Mouse (Mus musculus): ENCODE measurements around the gene Enc1. TPM values are rescaled to one million over a fixed set of nuclear protein-coding genes. Genes with fewer than 3 reads are reported as not detected.
"Not testable (repeated sequence)": the region's sequence is repeated elsewhere in the genome, so short reads cannot be mapped to it uniquely, and the experiment has no call there.

Gene Enc1
- total RNA-seq, 2 experiments from 2014 or later, result 573 to 716 TPM

- DNase-seq (ENCODE audit: low spot score in 2 of 2), result no peak
- intact Hi-C loops (cut with DNase I), result loop anchor here (10.0 kb wide), 1 partner anchor 527 kb away; no protein-coding TSS in a partner anchor
Measured at GRCm38 (mm10) chr13:97247754-97248153, 6.8 kb downstream of the Enc1 start.

GRCm38 (mm10) chr13:97249051-97249461 lies 8.2 kb downstream of the Enc1 start:
- intact Hi-C loops (cut with DNase I), result loop anchor here (10.0 kb wide), 1 partner anchor 526 kb away; no protein-coding TSS in a partner anchor
- no peak for DNase-seq (ENCODE audit: low spot score in 2 of 2)

- DNase-seq (ENCODE audit: low spot score in 2 of 2), result no peak
- intact Hi-C loops (cut with DNase I), result loop anchor here (10.0 kb wide), 1 partner anchor 525 kb away; no protein-coding TSS in a partner anchor
Measured at GRCm38 (mm10) chr13:97249507-97250078, 8.7 kb downstream of the Enc1 start.

- intact Hi-C loops (cut with DNase I), result no loop called here
- no peak for DNase-seq (ENCODE audit: low spot score in 2 of 2)
Measured at GRCm38 (mm10) chr13:97250148-97250547, 9.2 kb downstream of the Enc1 start.

- DNase-seq (ENCODE audit: low spot score in 2 of 2), result no peak
- intact Hi-C loops (cut with DNase I), result no loop called here
Measured at GRCm38 (mm10) chr13:97250551-97251380, 9.9 kb downstream of the Enc1 start.

- DNase-seq (ENCODE audit: low spot score in 2 of 2), result no peak
- intact Hi-C loops (cut with DNase I), result no loop called here
Measured at GRCm38 (mm10) chr13:97251736-97252135, 10.8 kb downstream of the Enc1 start.

- no peak for DNase-seq (ENCODE audit: low spot score in 2 of 2)
- intact Hi-C loops (cut with DNase I), result no loop called here
Measured at GRCm38 (mm10) chr13:97252469-97252868, 11.6 kb downstream of the Enc1 start.

- intact Hi-C loops (cut with DNase I), result no loop called here
- DNase-seq (ENCODE audit: low spot score in 2 of 2), result no peak
Measured at GRCm38 (mm10) chr13:97253418-97253981, 12.6 kb downstream of the Enc1 start.

GRCm38 (mm10) chr13:97253994-97254393 lies 13.1 kb downstream of the Enc1 start:
- DNase-seq (ENCODE audit: low spot score in 2 of 2), result peak in 1 of 2 experiments; percentile 26
- intact Hi-C loops (cut with DNase I), result no loop called here

GRCm38 (mm10) chr13:97254564-97255164 lies 13.8 kb downstream of the Enc1 start:
- DNase-seq (ENCODE audit: low spot score in 2 of 2), result no peak
- intact Hi-C loops (cut with DNase I), result no loop called here

GRCm38 (mm10) chr13:97255976-97256848 lies 15.3 kb downstream of the Enc1 start:
- peak in 1 of 2 experiments; percentile 32 for DNase-seq (ENCODE audit: low spot score in 2 of 2)
- intact Hi-C loops (cut with DNase I), result no loop called here

GRCm38 (mm10) chr13:97256849-97257379 lies 16.0 kb downstream of the Enc1 start:
- DNase-seq (ENCODE audit: low spot score in 2 of 2), result peak in 1 of 2 experiments; percentile 28
- intact Hi-C loops (cut with DNase I), result no loop called here

GRCm38 (mm10) chr13:97259271-97259670 lies 18.4 kb downstream of the Enc1 start:
- intact Hi-C loops (cut with DNase I), result no loop called here
- DNase-seq (ENCODE audit: low spot score in 2 of 2), result no peak

GRCm38 (mm10) chr13:97260456-97261180 lies 19.7 kb downstream of the Enc1 start:
- no peak for DNase-seq (ENCODE audit: low spot score in 2 of 2)
- intact Hi-C loops (cut with DNase I), result no loop called here

GRCm38 (mm10) chr13:97261549-97261948 lies 20.6 kb downstream of the Enc1 start:
- intact Hi-C loops (cut with DNase I), result no loop called here

GRCm38 (mm10) chr13:97262676-97263075 lies 21.8 kb downstream of the Enc1 start:
- no peak for DNase-seq (ENCODE audit: low spot score in 2 of 2)
- intact Hi-C loops (cut with DNase I), result no loop called here

More at GRCm38 (mm10) chr13:97261549-97261948, 20.6 kb downstream of the Enc1 start:
- DNase-seq (ENCODE audit: low spot score in 2 of 2), result no peak

- DNase-seq (ENCODE audit: low spot score in 2 of 2); intact Hi-C loops (cut with DNase I): not testable (repeated sequence)
Measured at GRCm38 (mm10) chr13:97265534-97265933, 24.6 kb downstream of the Enc1 start.

GRCm38 (mm10) chr13:97270723-97271122 lies 29.8 kb downstream of the Enc1 start:
- intact Hi-C loops (cut with DNase I), result loop anchor here (5.0 kb wide), 1 partner anchor 107 kb away; no protein-coding TSS in a partner anchor
- DNase-seq (ENCODE audit: low spot score in 2 of 2), result peak in 1 of 2 experiments; percentile 46
